Mouse (Mus musculus) CH12.LX (cell line): ENCODE measurements around the gene Adat3. TPM values are rescaled to one million over a fixed set of nuclear protein-coding genes. Genes with fewer than 3 reads are reported as not detected.

Experiments
- DNase-seq: peaks from one replicate; pipeline ENCODE4 v3.0.0-alpha.2; 2013; ENCODE audit errors: extremely low read depth
- H3K27ac ChIP-seq: 2 replicates; pipeline ENCODE4 v1.5.1; 2012; ENCODE audit warnings: low read depth, mild to moderate bottlenecking, control low read depth, moderate library complexity; ENCODE audit not compliant: insufficient read depth
- H3K27me3 ChIP-seq: replicated peaks from 2 replicates; pipeline ENCODE3; 2012; ENCODE audit warnings: inconsistent platforms
- H3K36me3 ChIP-seq, 2 experiments: replicated peaks in 1 of 2; 2 replicates each; pipeline versions ENCODE3 to v1.6.1; 2012; ENCODE audit warnings: inconsistent platforms in 1 of 2, low read length in 1 of 2, mild to moderate bottlenecking in 1 of 2, mixed read lengths in 1 of 2, moderate library complexity in 1 of 2; ENCODE audit not compliant: control insufficient read depth in 1 of 2, insufficient read depth in 1 of 2
- H3K4me1 ChIP-seq, 2 experiments: 2 replicates each; pipeline ENCODE4 v1.6.1; 2012; ENCODE audit warnings: inconsistent platforms in 1 of 2, moderate library complexity in 1 of 2; ENCODE audit not compliant: insufficient read depth in 2 of 2, control insufficient read depth in 1 of 2
- H3K4me2 ChIP-seq: 2 replicates; pipeline ENCODE4 v1.6.1; 2012; ENCODE audit warnings: low read depth, mild to moderate bottlenecking, control low read depth; ENCODE audit not compliant: poor library complexity, insufficient read depth, severe bottlenecking
- H3K4me3 ChIP-seq, 3 experiments: fragments of 150-350 bp in 1 of 3; sonication (generic) in 1 of 3; replicated peaks in 1 of 3; 2 replicates each; pipeline versions ENCODE3 to v1.5.1; 2011 to 2012; ENCODE audit warnings: low read depth in 2 of 3, low read length in 2 of 3, mild to moderate bottlenecking in 2 of 3, moderate library complexity in 2 of 3, control low read depth in 1 of 3, improper control_type of control experiment in 1 of 3, inconsistent platforms in 1 of 3, mixed read lengths in 1 of 3; ENCODE audit not compliant: poor library complexity in 1 of 3
- H3K79me2 ChIP-seq: replicated peaks from 2 replicates; pipeline ENCODE4 v1.6.1; 2012; ENCODE audit warnings: mild to moderate bottlenecking, moderate library complexity; ENCODE audit not compliant: control insufficient read depth, poor library complexity, insufficient read depth, severe bottlenecking; ENCODE audit errors: extremely low read depth
- H3K9ac ChIP-seq: 2 replicates; pipeline ENCODE4 v1.6.1; 2012; ENCODE audit warnings: low read depth, mild to moderate bottlenecking, control low read depth, moderate library complexity; ENCODE audit not compliant: insufficient read depth
- H3K9me3 ChIP-seq: replicated peaks from 2 replicates; pipeline ENCODE3; 2012; ENCODE audit warnings: low read length, inconsistent platforms, mixed read lengths
- CHD2 ChIP-seq: IDR thresholded peaks from 2 replicates; pipeline ENCODE4 v1.6.1; 2011; ENCODE audit warnings: low read length, improper control_type of control experiment
- CTCF ChIP-seq, 2 experiments: IDR thresholded peaks in 1 of 2; conservative IDR thresholded peaks in 1 of 2; 2 replicates each; pipeline ENCODE4 v1.5.1; 2011 to 2012; ENCODE audit warnings: low read depth in 2 of 2, low read length in 2 of 2, improper control_type of control experiment in 1 of 2, inconsistent platforms in 1 of 2, mild to moderate bottlenecking in 1 of 2, moderate library complexity in 1 of 2
- E2F4 ChIP-seq: IDR thresholded peaks from 2 replicates; pipeline ENCODE4 v1.6.1; 2011; ENCODE audit warnings: low read depth, low read length, improper control_type of control experiment; ENCODE audit not compliant: insufficient replicate concordance
- ELF1 ChIP-seq: IDR thresholded peaks from 2 replicates; pipeline ENCODE4 v1.6.1; 2014; ENCODE audit warnings: low read depth, mild to moderate bottlenecking, inconsistent platforms, low read length, improper control_type of control experiment
- EP300 ChIP-seq: IDR thresholded peaks from 2 replicates; pipeline ENCODE4 v1.6.1; 2011; ENCODE audit warnings: low read length, improper control_type of control experiment
- GABPA ChIP-seq: IDR thresholded peaks from 2 replicates; pipeline ENCODE4 v1.6.1; 2012; ENCODE audit warnings: low read depth, low read length, improper control_type of control experiment, inconsistent platforms; ENCODE audit not compliant: insufficient replicate concordance
- HCFC1 ChIP-seq: IDR thresholded peaks from 2 replicates; pipeline ENCODE4 v1.6.1; 2012; ENCODE audit warnings: low read depth, mild to moderate bottlenecking, inconsistent platforms, low read length, improper control_type of control experiment
- IRF4 ChIP-seq: IDR thresholded peaks from 2 replicates; pipeline ENCODE4 v1.6.1; 2014; ENCODE audit warnings: low read depth, mild to moderate bottlenecking, inconsistent platforms, low read length, improper control_type of control experiment
- KAT2A ChIP-seq: IDR thresholded peaks from 2 replicates; pipeline ENCODE4 v1.6.1; 2012; ENCODE audit warnings: low read length, improper control_type of control experiment, inconsistent platforms; ENCODE audit not compliant: insufficient replicate concordance
- MAFK ChIP-seq: IDR thresholded peaks from 2 replicates; pipeline ENCODE4 v1.6.1; 2011; ENCODE audit warnings: low read length, improper control_type of control experiment; ENCODE audit not compliant: insufficient replicate concordance
- MAX ChIP-seq: IDR thresholded peaks from 2 replicates; pipeline ENCODE4 v1.6.1; 2011; ENCODE audit warnings: low read length, improper control_type of control experiment
- MEF2A ChIP-seq: IDR thresholded peaks from 2 replicates; pipeline ENCODE4 v1.6.1; 2014; ENCODE audit warnings: low read depth, mild to moderate bottlenecking, inconsistent platforms, low read length, improper control_type of control experiment, borderline replicate concordance
- MXI1 ChIP-seq: IDR thresholded peaks from 2 replicates; pipeline ENCODE4 v1.6.1; 2011; ENCODE audit warnings: mild to moderate bottlenecking, low read depth, low read length, improper control_type of control experiment
- NELFE ChIP-seq: IDR thresholded peaks from 2 replicates; pipeline ENCODE4 v1.6.1; 2011; ENCODE audit warnings: low read depth, low read length, improper control_type of control experiment
- NRF1 ChIP-seq: IDR thresholded peaks from 2 replicates; pipeline ENCODE4 v1.6.1; 2014; ENCODE audit warnings: low read depth, mild to moderate bottlenecking, inconsistent platforms, low read length, improper control_type of control experiment, moderate library complexity
- PAX5 ChIP-seq: IDR thresholded peaks from 2 replicates; pipeline ENCODE4 v1.6.1; 2012; ENCODE audit warnings: low read length, inconsistent platforms, mixed read lengths
- POLR2A ChIP-seq: IDR thresholded peaks from 2 replicates; pipeline ENCODE4 v1.6.1; 2011; ENCODE audit warnings: low read depth, mild to moderate bottlenecking, improper control_type of control experiment, low read length
- POLR2AphosphoS2 ChIP-seq: IDR thresholded peaks from 2 replicates; pipeline ENCODE4 v1.6.1; 2011; ENCODE audit warnings: low read depth, low read length, improper control_type of control experiment
- RAD21 ChIP-seq: IDR thresholded peaks from 2 replicates; pipeline ENCODE4 v1.6.1; 2011; ENCODE audit warnings: low read depth, mild to moderate bottlenecking, low read length, improper control_type of control experiment, moderate library complexity
- RCOR1 ChIP-seq: conservative IDR thresholded peaks from 2 replicates; pipeline ENCODE4 v1.6.1; 2012; ENCODE audit warnings: low read depth, mild to moderate bottlenecking, inconsistent platforms, low read length, improper control_type of control experiment
- SIN3A ChIP-seq: IDR thresholded peaks from 2 replicates; pipeline ENCODE4 v1.6.1; 2012; ENCODE audit warnings: low read length, improper control_type of control experiment, inconsistent platforms
- SMC3 ChIP-seq: IDR thresholded peaks from 2 replicates; pipeline ENCODE4 v1.6.1; 2011; ENCODE audit warnings: low read depth, low read length, improper control_type of control experiment
- UBTF ChIP-seq: IDR thresholded peaks from 2 replicates; pipeline ENCODE4 v1.6.1; 2012; ENCODE audit warnings: low read depth, mild to moderate bottlenecking, inconsistent platforms, low read length, improper control_type of control experiment, moderate library complexity
- USF1 ChIP-seq: IDR thresholded peaks from 2 replicates; pipeline ENCODE4 v1.6.1; 2014; ENCODE audit warnings: low read depth, mild to moderate bottlenecking, inconsistent platforms, low read length, improper control_type of control experiment
- USF2 ChIP-seq: conservative IDR thresholded peaks from 2 replicates; pipeline ENCODE4 v1.6.1; 2011; ENCODE audit warnings: low read depth, low read length, improper control_type of control experiment
- ZC3H11A ChIP-seq: IDR thresholded peaks from 2 replicates; pipeline ENCODE4 v1.6.1; 2012; ENCODE audit warnings: low read depth, mild to moderate bottlenecking, inconsistent platforms, low read length, improper control_type of control experiment
- ZKSCAN1 ChIP-seq: IDR thresholded peaks from 2 replicates; pipeline ENCODE4 v1.6.1; 2012; ENCODE audit warnings: low read depth, inconsistent platforms, low read length, improper control_type of control experiment, borderline replicate concordance
- ZMIZ1 ChIP-seq: IDR thresholded peaks from 2 replicates; pipeline ENCODE4 v1.6.1; 2012; ENCODE audit warnings: low read depth, mild to moderate bottlenecking, inconsistent platforms, low read length, improper control_type of control experiment
- dilution Hi-C: fragments of 300-500 bp; cut with MboI; formaldehyde crosslinking; loops from 2 replicates; pipeline ENCODE4 v1.14.3; 2020; ENCODE audit warnings: low sequenced_read_pairs; ENCODE audit not compliant: extremely low pct_unique_long_range_greater_than_20kb, extremely low pct_ligation_motif_present
- in situ Hi-C: fragments of 300-500 bp; cut with MboI; formaldehyde crosslinking; loops from 3 replicates; pipeline ENCODE4 v1.14.3; 2019; ENCODE audit warnings: low sequenced_read_pairs, low pct_ligation_motif_present, low pct_unique_long_range_greater_than_20kb, mixed read lengths
- polyA plus RNA-seq: library from polyadenylated mRNA; unstranded; fragments of >175 nt; gene quantifications from 2 replicates; pipeline ENCODE4 v1.2.1, GENCODE M21; 2012; ENCODE audit warnings: low read depth; ENCODE audit not compliant: insufficient read length
- total RNA-seq, 2 experiments: library from RNA; depleted of rRNA; stranded (reverse); fragments of 300-350 nt in 1 of 2; fragments of >200 nt in 1 of 2; gene quantifications; 2 replicates each; pipeline ENCODE4 v1.2.3; 2012 to 2014

Gene Adat3
- total and polyA plus RNA-seq, 3 experiments: 5.0 to 6.7 (median 6.6) TPM

DNA sequence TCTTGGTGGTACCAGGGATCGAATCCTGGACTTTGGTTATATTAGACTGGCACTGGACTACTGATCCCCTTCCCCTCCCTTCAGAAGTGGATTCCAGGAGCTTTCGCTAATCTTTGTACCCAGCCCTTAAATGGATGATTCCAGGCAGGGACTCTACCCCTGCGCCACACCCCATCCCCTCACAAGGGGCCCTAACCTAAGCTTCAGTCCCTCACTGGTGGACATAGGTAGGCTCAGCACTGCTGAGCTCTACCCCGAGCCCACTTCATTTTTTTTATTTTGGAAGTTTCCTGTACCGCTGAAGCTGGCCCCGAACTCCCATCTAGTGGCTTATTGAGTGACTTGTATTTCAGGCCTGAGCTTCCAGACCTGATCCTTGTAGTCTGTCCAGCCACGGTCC is 684 bp downstream of the Adat3 start:
- peaks cover 15 to 32% of the 10 kb centered on the region in 2 experiments for H3K4me1 ChIP-seq

GRCm38 (mm10) chr10:80604001-80604509 is 1.4 kb downstream of the Adat3 start:
- no peaks in the 10 kb centered on the region for H3K9me3 ChIP-seq

More for the DNA sequence above, 684 bp downstream of the Adat3 start:
- in situ Hi-C loops (no loop called here), dilution Hi-C loops (no loop called here)
- Histone ChIP-seq H3K27ac (peak overlapping the region; percentile 43), H3K79me2 (peaks cover 35% of the 10 kb centered on the region), H3K4me2 (peak overlapping the region; percentile 92), H3K9me3 (no peaks in the 10 kb centered on the region), H3K9ac (peak overlapping the region; percentile 95), H3K27me3 (no peaks in the 10 kb centered on the region), H3K36me3 (peaks cover 27 to 40% of the 10 kb centered on the region in 2 experiments), H3K4me3 (peak overlapping the region; percentile 60 to 92 (median 89))
- TF ChIP-seq USF2 (no peak), EP300 (no peak), IRF4 (no peak), E2F4 (no peak), KAT2A (no peak), MXI1 (no peak), ZKSCAN1 (no peak), NRF1 (no peak), CHD2 (no peak), RAD21 (no peak), MAX (no peak), CTCF (conservative IDR thresholded peaks at IDR 0.05 in 1 of 2, IDR thresholded peaks at IDR 0.05 in 1 of 2; ENCODE audit: low read depth in 2 of 2, low read length in 2 of 2) (no peak), SMC3 (no peak), POLR2A (no peak), ZMIZ1 (no peak), POLR2AphosphoS2 (no peak), MEF2A (no peak), GABPA (no peak)
- no peak for DNase-seq

More at GRCm38 (mm10) chr10:80604001-80604509, 1.4 kb downstream of the Adat3 start:
- Histone ChIP-seq H3K9ac (peak overlapping the region; percentile 95), H3K4me1 (peaks cover 15 to 37% of the 10 kb centered on the region in 2 experiments), H3K79me2 (peaks cover 35% of the 10 kb centered on the region), H3K36me3 (peaks cover 34 to 47% of the 10 kb centered on the region in 2 experiments), H3K27ac (0 out of 2 replicates have a peak overlapping the region, but pooled peaks have one; percentile 43), H3K4me2 (peak overlapping the region; percentile 92), H3K4me3 (peak overlapping the region; percentile 60 to 92 (median 89)), H3K27me3 (no peaks in the 10 kb centered on the region)
- dilution Hi-C loops (no loop called here), in situ Hi-C loops (no loop called here)
- TF ChIP-seq ELF1: no peak
- no peak for TF ChIP-seq POLR2A
- no peak for TF ChIP-seq SIN3A
- no peak for TF ChIP-seq MEF2A
- TF ChIP-seq GABPA: no peak
- no peak for TF ChIP-seq EP300
- no peak for TF ChIP-seq CHD2
- no peak for TF ChIP-seq UBTF
- no peak for TF ChIP-seq NELFE
- TF ChIP-seq USF1: no peak
- no peak for TF ChIP-seq ZC3H11A
- no peak for TF ChIP-seq CTCF (conservative IDR thresholded peaks at IDR 0.05 in 1 of 2, IDR thresholded peaks at IDR 0.05 in 1 of 2; ENCODE audit: low read depth in 2 of 2, low read length in 2 of 2)
- no peak for TF ChIP-seq KAT2A
- TF ChIP-seq RCOR1: no peak
- TF ChIP-seq E2F4: no peak
- no peak for TF ChIP-seq NRF1
- TF ChIP-seq RAD21: no peak
- no peak for TF ChIP-seq MAFK
- TF ChIP-seq HCFC1: no peak
- TF ChIP-seq PAX5: no peak
- DNase-seq: peak; percentile 51
